Mouse (Mus musculus): ENCODE results near the gene Dnajb9. TPM values are rescaled to one million over a fixed set of nuclear protein-coding genes. Genes with fewer than 3 reads are reported as not detected.

Dnajb9 gene
- 13.0 TPM for polyA plus RNA-seq (2017; shearing (Covaris generic))

DNA sequence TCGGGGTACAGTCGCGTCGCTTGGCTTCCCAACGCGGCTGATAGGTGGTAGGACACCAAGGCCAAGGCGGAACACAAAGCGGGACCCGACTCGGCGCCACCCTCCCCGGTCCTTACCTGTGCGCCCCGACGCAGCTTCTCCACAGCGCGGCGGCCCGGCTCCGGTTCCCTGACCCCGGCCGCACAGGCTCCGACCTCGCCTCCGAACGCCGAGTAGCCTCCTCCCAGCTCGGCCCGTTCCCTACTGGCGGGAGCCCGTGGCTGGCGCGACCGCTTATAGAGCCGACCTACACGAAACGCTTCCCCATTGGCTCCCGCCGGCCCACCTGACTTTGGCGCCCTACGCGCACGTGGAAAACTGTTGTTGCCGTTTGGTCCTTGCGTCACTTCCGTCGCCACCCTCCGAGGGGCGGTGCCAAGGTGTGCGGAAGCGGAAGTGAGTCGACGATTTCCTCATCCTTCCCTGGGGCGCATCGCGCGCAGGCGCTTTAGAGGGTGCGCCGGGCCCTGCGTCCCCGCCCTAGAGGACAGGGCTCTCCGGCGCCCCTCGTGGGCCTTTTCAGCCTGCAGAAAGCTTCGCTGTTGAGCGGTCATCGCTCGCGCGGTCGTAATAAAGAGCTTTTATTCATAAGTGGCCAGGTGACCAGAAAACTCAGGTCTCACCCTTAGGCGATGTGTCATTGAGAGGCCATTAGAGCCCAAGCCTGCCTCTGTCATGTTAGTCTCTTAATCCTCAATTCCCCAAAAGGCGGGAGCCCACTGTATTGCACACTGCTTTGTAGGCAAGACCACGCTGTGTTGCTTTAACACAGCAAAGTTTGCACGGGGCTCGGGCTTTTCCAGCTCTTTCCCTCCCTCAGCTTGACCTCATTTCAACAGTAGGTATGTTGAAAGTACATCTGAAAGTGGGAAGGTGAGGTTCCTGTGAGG is at the start of gene Dnajb9:
TSS of gene Dnajb9 (minus strand) at position 503 of the 929 bp plus-strand sequence.

DNA sequence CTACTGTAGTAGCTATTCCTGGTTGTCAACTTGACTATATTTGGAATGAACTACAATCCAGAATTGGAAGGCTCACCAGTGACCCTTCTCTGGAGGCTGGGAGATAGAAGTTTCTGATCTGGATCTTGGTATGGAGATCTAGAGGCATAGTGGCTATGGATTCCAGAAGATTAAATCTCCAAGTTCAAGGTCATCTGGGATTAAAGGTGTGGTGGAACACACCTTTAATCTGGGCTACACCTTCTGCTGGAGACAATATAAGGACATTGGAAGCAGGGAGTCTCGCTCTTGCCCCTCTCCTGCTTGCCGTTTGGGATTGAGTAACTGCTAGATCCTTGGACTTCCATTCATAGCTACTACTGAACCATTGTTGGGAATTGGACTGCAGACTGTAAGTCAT is 10.9 kb upstream of the Dnajb9 start, which contains the start of gene Pnpla8:
TSS of gene Pnpla8 (plus strand) at position 301 of the 400 bp plus-strand sequence.

Other genes with a start within 250 kb of the Dnajb9 start
- gene Pnpla8, start 11.0 kb upstream of the Dnajb9 start, polyA plus RNA-seq (2017; shearing (Covaris generic)) = 38.6 TPM
- 0.20 TPM for gene Nrcam, start 118.6 kb upstream of the Dnajb9 start, polyA plus RNA-seq (2017; shearing (Covaris generic))

All from inflammation-experienced regulatory T-cells, adult 16 weeks (primary cell).